Mouse (Mus musculus) CH12.LX (cell line): Measurements from ENCODE around the gene Ifitm5. TPM values are rescaled to one million over a fixed set of nuclear protein-coding genes. Genes with fewer than 3 reads are reported as not detected.

Experiments
- DNase-seq: peaks from one replicate; pipeline ENCODE4 v3.0.0-alpha.2; 2013; ENCODE audit errors: extremely low read depth
- H3K27ac ChIP-seq: 2 replicates; pipeline ENCODE4 v1.5.1; 2012; ENCODE audit warnings: low read depth, mild to moderate bottlenecking, control low read depth, moderate library complexity; ENCODE audit not compliant: insufficient read depth
- H3K27me3 ChIP-seq: replicated peaks from 2 replicates; pipeline ENCODE3; 2012; ENCODE audit warnings: inconsistent platforms
- H3K36me3 ChIP-seq, 2 experiments: replicated peaks in 1 of 2; 2 replicates each; pipeline versions ENCODE3 to v1.6.1; 2012; ENCODE audit warnings: inconsistent platforms in 1 of 2, low read length in 1 of 2, mild to moderate bottlenecking in 1 of 2, mixed read lengths in 1 of 2, moderate library complexity in 1 of 2; ENCODE audit not compliant: control insufficient read depth in 1 of 2, insufficient read depth in 1 of 2
- H3K4me1 ChIP-seq, 2 experiments: 2 replicates each; pipeline ENCODE4 v1.6.1; 2012; ENCODE audit warnings: inconsistent platforms in 1 of 2, moderate library complexity in 1 of 2; ENCODE audit not compliant: insufficient read depth in 2 of 2, control insufficient read depth in 1 of 2
- H3K4me2 ChIP-seq: 2 replicates; pipeline ENCODE4 v1.6.1; 2012; ENCODE audit warnings: low read depth, mild to moderate bottlenecking, control low read depth; ENCODE audit not compliant: poor library complexity, insufficient read depth, severe bottlenecking
- H3K4me3 ChIP-seq, 3 experiments: fragments of 150-350 bp in 1 of 3; sonication (generic) in 1 of 3; replicated peaks in 1 of 3; 2 replicates each; pipeline versions ENCODE3 to v1.5.1; 2011 to 2012; ENCODE audit warnings: low read depth in 2 of 3, low read length in 2 of 3, mild to moderate bottlenecking in 2 of 3, moderate library complexity in 2 of 3, control low read depth in 1 of 3, improper control_type of control experiment in 1 of 3, inconsistent platforms in 1 of 3, mixed read lengths in 1 of 3; ENCODE audit not compliant: poor library complexity in 1 of 3
- H3K79me2 ChIP-seq: replicated peaks from 2 replicates; pipeline ENCODE4 v1.6.1; 2012; ENCODE audit warnings: mild to moderate bottlenecking, moderate library complexity; ENCODE audit not compliant: control insufficient read depth, poor library complexity, insufficient read depth, severe bottlenecking; ENCODE audit errors: extremely low read depth
- H3K9ac ChIP-seq: 2 replicates; pipeline ENCODE4 v1.6.1; 2012; ENCODE audit warnings: low read depth, mild to moderate bottlenecking, control low read depth, moderate library complexity; ENCODE audit not compliant: insufficient read depth
- H3K9me3 ChIP-seq: replicated peaks from 2 replicates; pipeline ENCODE3; 2012; ENCODE audit warnings: low read length, inconsistent platforms, mixed read lengths
- BHLHE40 ChIP-seq: IDR thresholded peaks from 2 replicates; pipeline ENCODE4 v1.6.1; 2011; ENCODE audit warnings: mild to moderate bottlenecking, low read depth, low read length, improper control_type of control experiment
- CTCF ChIP-seq, 2 experiments: IDR thresholded peaks in 1 of 2; conservative IDR thresholded peaks in 1 of 2; 2 replicates each; pipeline ENCODE4 v1.5.1; 2011 to 2012; ENCODE audit warnings: low read depth in 2 of 2, low read length in 2 of 2, improper control_type of control experiment in 1 of 2, inconsistent platforms in 1 of 2, mild to moderate bottlenecking in 1 of 2, moderate library complexity in 1 of 2
- ELF1 ChIP-seq: IDR thresholded peaks from 2 replicates; pipeline ENCODE4 v1.6.1; 2014; ENCODE audit warnings: low read depth, mild to moderate bottlenecking, inconsistent platforms, low read length, improper control_type of control experiment
- EP300 ChIP-seq: IDR thresholded peaks from 2 replicates; pipeline ENCODE4 v1.6.1; 2011; ENCODE audit warnings: low read length, improper control_type of control experiment
- ETS1 ChIP-seq: conservative IDR thresholded peaks from 2 replicates; pipeline ENCODE4 v1.6.1; 2012; ENCODE audit warnings: low read depth, mild to moderate bottlenecking, inconsistent platforms, low read length, improper control_type of control experiment, moderate library complexity
- GABPA ChIP-seq: IDR thresholded peaks from 2 replicates; pipeline ENCODE4 v1.6.1; 2012; ENCODE audit warnings: low read depth, low read length, improper control_type of control experiment, inconsistent platforms; ENCODE audit not compliant: insufficient replicate concordance
- JUND ChIP-seq: conservative IDR thresholded peaks from 2 replicates; pipeline ENCODE4 v1.6.1; 2011; ENCODE audit warnings: low read depth, low read length, improper control_type of control experiment
- MAFK ChIP-seq: IDR thresholded peaks from 2 replicates; pipeline ENCODE4 v1.6.1; 2011; ENCODE audit warnings: low read length, improper control_type of control experiment; ENCODE audit not compliant: insufficient replicate concordance
- MAX ChIP-seq: IDR thresholded peaks from 2 replicates; pipeline ENCODE4 v1.6.1; 2011; ENCODE audit warnings: low read length, improper control_type of control experiment
- MAZ ChIP-seq: IDR thresholded peaks from 2 replicates; pipeline ENCODE4 v1.6.1; 2012; ENCODE audit warnings: low read depth, mild to moderate bottlenecking, inconsistent platforms, low read length, improper control_type of control experiment, moderate library complexity
- MXI1 ChIP-seq: IDR thresholded peaks from 2 replicates; pipeline ENCODE4 v1.6.1; 2011; ENCODE audit warnings: mild to moderate bottlenecking, low read depth, low read length, improper control_type of control experiment
- MYC ChIP-seq: IDR thresholded peaks from 2 replicates; pipeline ENCODE4 v1.6.1; 2011; ENCODE audit warnings: low read depth, mild to moderate bottlenecking, improper control_type of control experiment, low read length
- NELFE ChIP-seq: IDR thresholded peaks from 2 replicates; pipeline ENCODE4 v1.6.1; 2011; ENCODE audit warnings: low read depth, low read length, improper control_type of control experiment
- NRF1 ChIP-seq: IDR thresholded peaks from 2 replicates; pipeline ENCODE4 v1.6.1; 2014; ENCODE audit warnings: low read depth, mild to moderate bottlenecking, inconsistent platforms, low read length, improper control_type of control experiment, moderate library complexity
- PAX5 ChIP-seq: IDR thresholded peaks from 2 replicates; pipeline ENCODE4 v1.6.1; 2012; ENCODE audit warnings: low read length, inconsistent platforms, mixed read lengths
- POLR2A ChIP-seq: IDR thresholded peaks from 2 replicates; pipeline ENCODE4 v1.6.1; 2011; ENCODE audit warnings: low read depth, mild to moderate bottlenecking, improper control_type of control experiment, low read length
- POLR2AphosphoS2 ChIP-seq: IDR thresholded peaks from 2 replicates; pipeline ENCODE4 v1.6.1; 2011; ENCODE audit warnings: low read depth, low read length, improper control_type of control experiment
- RAD21 ChIP-seq: IDR thresholded peaks from 2 replicates; pipeline ENCODE4 v1.6.1; 2011; ENCODE audit warnings: low read depth, mild to moderate bottlenecking, low read length, improper control_type of control experiment, moderate library complexity
- RCOR1 ChIP-seq: conservative IDR thresholded peaks from 2 replicates; pipeline ENCODE4 v1.6.1; 2012; ENCODE audit warnings: low read depth, mild to moderate bottlenecking, inconsistent platforms, low read length, improper control_type of control experiment
- SMC3 ChIP-seq: IDR thresholded peaks from 2 replicates; pipeline ENCODE4 v1.6.1; 2011; ENCODE audit warnings: low read depth, low read length, improper control_type of control experiment
- TBP ChIP-seq: conservative IDR thresholded peaks from 2 replicates; pipeline ENCODE4 v1.6.1; 2011; ENCODE audit warnings: low read depth, low read length, improper control_type of control experiment
- TCF12 ChIP-seq: IDR thresholded peaks from 2 replicates; pipeline ENCODE4 v1.6.1; 2014; ENCODE audit warnings: low read depth, mild to moderate bottlenecking, inconsistent platforms, low read length, improper control_type of control experiment
- UBTF ChIP-seq: IDR thresholded peaks from 2 replicates; pipeline ENCODE4 v1.6.1; 2012; ENCODE audit warnings: low read depth, mild to moderate bottlenecking, inconsistent platforms, low read length, improper control_type of control experiment, moderate library complexity
- ZC3H11A ChIP-seq: IDR thresholded peaks from 2 replicates; pipeline ENCODE4 v1.6.1; 2012; ENCODE audit warnings: low read depth, mild to moderate bottlenecking, inconsistent platforms, low read length, improper control_type of control experiment
- ZKSCAN1 ChIP-seq: IDR thresholded peaks from 2 replicates; pipeline ENCODE4 v1.6.1; 2012; ENCODE audit warnings: low read depth, inconsistent platforms, low read length, improper control_type of control experiment, borderline replicate concordance
- ZMIZ1 ChIP-seq: IDR thresholded peaks from 2 replicates; pipeline ENCODE4 v1.6.1; 2012; ENCODE audit warnings: low read depth, mild to moderate bottlenecking, inconsistent platforms, low read length, improper control_type of control experiment
- ZNF384 ChIP-seq: IDR thresholded peaks from 2 replicates; pipeline ENCODE4 v1.6.1; 2012; ENCODE audit warnings: low read depth, low read length, improper control_type of control experiment, inconsistent platforms
- dilution Hi-C: fragments of 300-500 bp; cut with MboI; formaldehyde crosslinking; loops from 2 replicates; pipeline ENCODE4 v1.14.3; 2020; ENCODE audit warnings: low sequenced_read_pairs; ENCODE audit not compliant: extremely low pct_unique_long_range_greater_than_20kb, extremely low pct_ligation_motif_present
- in situ Hi-C: fragments of 300-500 bp; cut with MboI; formaldehyde crosslinking; loops from 3 replicates; pipeline ENCODE4 v1.14.3; 2019; ENCODE audit warnings: low sequenced_read_pairs, low pct_ligation_motif_present, low pct_unique_long_range_greater_than_20kb, mixed read lengths
- polyA plus RNA-seq: library from polyadenylated mRNA; unstranded; fragments of >175 nt; gene quantifications from 2 replicates; pipeline ENCODE4 v1.2.1, GENCODE M21; 2012; ENCODE audit warnings: low read depth; ENCODE audit not compliant: insufficient read length
- total RNA-seq, 2 experiments: library from RNA; depleted of rRNA; stranded (reverse); fragments of 300-350 nt in 1 of 2; fragments of >200 nt in 1 of 2; gene quantifications; 2 replicates each; pipeline ENCODE4 v1.2.3; 2012 to 2014

Gene Ifitm5
- total and polyA plus RNA-seq, 3 experiments = 0.68 to 0.71 TPM; not detected in 1

DNA sequence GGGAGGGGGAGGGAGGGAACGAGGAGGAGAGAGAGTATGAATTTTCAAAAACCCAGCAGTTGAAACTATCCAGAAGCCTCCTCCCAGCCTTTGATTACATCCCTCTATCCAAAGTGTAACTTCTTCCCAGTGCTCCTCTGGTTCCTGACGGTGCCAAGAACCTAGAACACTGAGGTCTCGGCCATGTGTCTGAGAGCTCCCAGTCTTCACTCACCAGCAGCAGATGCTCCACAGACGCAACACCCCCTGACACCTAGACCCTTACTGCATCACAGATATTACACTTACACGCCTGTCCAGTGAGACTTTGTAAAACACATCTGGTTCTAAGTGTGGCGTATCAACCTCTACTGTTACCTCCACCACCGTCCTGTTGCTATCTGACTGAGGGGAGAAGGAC is 2.4 kb upstream of the Ifitm5 start:
- in situ Hi-C loops (no loop called here), dilution Hi-C loops (no loop called here)
- H3K4me2 ChIP-seq = no peak overlapping the region
- DNase-seq = no peak
- no peak overlapping the region for H3K27ac ChIP-seq
- H3K79me2 ChIP-seq = peaks cover 5% of the 10 kb centered on the region; the same call in 1 of the 2 replicates
- H3K9me3 ChIP-seq = no peaks in the 10 kb centered on the region
- no peak overlapping the region for H3K4me3 ChIP-seq
- H3K4me1 ChIP-seq = peaks cover 3 to 61% of the 10 kb centered on the region in 2 experiments
- TF ChIP-seq MYC (no peak), POLR2AphosphoS2 (no peak), MXI1 (no peak), RAD21 (no peak), ELF1 (no peak), MAZ (no peak), ETS1 (no peak), MAFK (no peak), TBP (no peak), ZKSCAN1 (no peak), EP300 (no peak), NELFE (no peak), POLR2A (no peak), MAX (no peak), NRF1 (no peak), JUND (no peak), TCF12 (no peak), RCOR1 (no peak), UBTF (no peak), ZMIZ1 (no peak)
- TF ChIP-seq, all 38 proteins: peak for 0
- H3K36me3 ChIP-seq = peaks cover 20 to 64% of the 10 kb centered on the region in 2 experiments
- H3K27me3 ChIP-seq = no peaks in the 10 kb centered on the region
- no peak overlapping the region for H3K9ac ChIP-seq

DNA sequence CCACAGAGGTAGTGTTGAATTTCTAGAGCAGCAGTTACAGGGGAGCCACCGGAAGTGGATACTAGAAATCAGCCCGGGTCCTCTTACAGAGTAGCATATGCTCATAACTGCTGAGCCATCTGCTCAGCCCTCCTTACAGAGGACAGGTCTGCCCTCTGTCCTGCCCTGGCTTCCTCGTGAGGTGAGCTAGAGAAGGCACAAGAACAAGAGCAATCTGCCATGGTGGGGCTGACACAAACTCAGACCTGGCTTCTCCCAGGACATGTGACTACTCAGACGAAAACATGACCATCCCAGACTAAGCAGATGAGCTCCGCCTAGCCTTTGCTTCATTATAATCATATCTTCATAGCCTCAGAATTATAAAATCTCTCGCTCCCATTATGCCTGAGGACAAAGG is 1.7 kb upstream of the Ifitm5 start:
- Histone ChIP-seq H3K27me3 (no peaks in the 10 kb centered on the region), H3K79me2 (peaks cover 5% of the 10 kb centered on the region; the same call in 1 of the 2 replicates), H3K4me3 (no peak overlapping the region), H3K36me3 (peaks cover 23 to 70% of the 10 kb centered on the region in 2 experiments), H3K27ac (no peak overlapping the region), H3K4me2 (no peak overlapping the region), H3K9me3 (no peaks in the 10 kb centered on the region), H3K9ac (no peak overlapping the region), H3K4me1 (peaks cover 3 to 56% of the 10 kb centered on the region in 2 experiments)
- no peak for DNase-seq
- TF ChIP-seq MAFK (no peak), UBTF (no peak), PAX5 (no peak), TCF12 (no peak), MAX (no peak), CTCF (conservative IDR thresholded peaks at IDR 0.05 in 1 of 2, IDR thresholded peaks at IDR 0.05 in 1 of 2; ENCODE audit: low read depth in 2 of 2, low read length in 2 of 2) (no peak), ETS1 (no peak), JUND (no peak), RAD21 (no peak), ZNF384 (no peak), BHLHE40 (no peak), MXI1 (no peak), ZC3H11A (no peak), SMC3 (no peak), POLR2AphosphoS2 (no peak), NELFE (no peak), EP300 (no peak), GABPA (no peak)
- dilution Hi-C loops (no loop called here), in situ Hi-C loops (no loop called here)
